Mouse (Mus musculus) heart, adult 18-20 months (tissue): ENCODE data around the gene Cldn34c2. TPM values are rescaled to one million over a fixed set of nuclear protein-coding genes. Genes with fewer than 3 reads are reported as not detected.
"Not testable (repeated sequence)": the region's sequence is repeated elsewhere in the genome, so short reads cannot be mapped to it uniquely, and the experiment has no call there.

Source experiments
- DNase-seq, 2 experiments: peaks; one replicate each; pipeline ENCODE4 v3.0.0; 2021 to 2022; ENCODE audit warnings: mixed read lengths in 1 of 2
- long read RNA-seq, 2 experiments: library from polyadenylated mRNA; stranded (forward); transcript quantifications; one replicate each; pipeline ENCODE4 v2.0.0; 2021
- total RNA-seq, 2 experiments: library from RNA; stranded (reverse); gene quantifications; 2 replicates each; pipeline ENCODE4 v1.2.3; 2021

Cldn34c2 gene
- under 1 TPM in 1 of 2 experiments, not detected in 1; 0.69 TPM for total RNA-seq
- long read RNA-seq, experiment 1, result 0 reads
- long read RNA-seq, experiment 2, partial matches to known transcripts, result 0 of 1 reads
- long read RNA-seq, experiment 2, other reads (novel, unspliced or antisense), result 1 of 1 reads

GRCm38 (mm10) chrX:123581400-123581799 is at the start of gene Cldn34c2:
Gene Cldn34c2, plus strand, starts transcription at chrX:123581700.
- not testable (repeated sequence) for DNase-seq

DNA sequence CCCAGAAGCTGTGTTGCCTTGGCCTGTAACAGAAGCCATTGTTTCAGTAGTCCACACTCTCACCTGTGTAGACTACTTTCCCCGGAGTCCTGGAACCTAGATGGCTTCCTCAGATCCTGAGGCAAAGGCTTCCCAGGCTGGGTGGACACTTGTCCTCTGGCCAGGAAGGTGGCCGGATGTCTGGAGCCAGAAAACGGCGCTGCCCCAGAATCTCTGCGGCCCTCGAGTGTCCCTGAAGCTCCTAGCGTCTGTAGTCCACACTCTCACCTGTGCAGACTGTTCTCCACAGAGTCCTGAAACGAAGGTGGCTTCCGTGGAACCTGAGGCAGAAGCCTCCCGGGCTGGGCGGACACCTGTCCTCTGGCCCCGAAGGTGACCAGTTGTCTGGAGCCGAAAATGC is 30.1 kb upstream of the Cldn34c2 start:
- peak in 1 of 2 experiments; percentile 1 for DNase-seq

GRCm38 (mm10) chrX:123612158-123612828 is 30.8 kb downstream of the Cldn34c2 start:
- DNase-seq, result peak; percentile 7 to 12

Other genes with a start within 250 kb of the Cldn34c2 start
- gene Gm17467, start 123.1 kb downstream of the Cldn34c2 start, total RNA-seq, result not detected
- not detected for gene Cldn34c3, start 212.0 kb downstream of the Cldn34c2 start, total RNA-seq